Mouse (Mus musculus): Measurements from ENCODE around the gene AI413582. TPM values are rescaled to one million over a fixed set of nuclear protein-coding genes. Genes with fewer than 3 reads are reported as not detected.

AI413582 gene
- total and polyA plus RNA-seq, 2 experiments from 2014 or later = 35.0 to 85.2 TPM

DNA sequence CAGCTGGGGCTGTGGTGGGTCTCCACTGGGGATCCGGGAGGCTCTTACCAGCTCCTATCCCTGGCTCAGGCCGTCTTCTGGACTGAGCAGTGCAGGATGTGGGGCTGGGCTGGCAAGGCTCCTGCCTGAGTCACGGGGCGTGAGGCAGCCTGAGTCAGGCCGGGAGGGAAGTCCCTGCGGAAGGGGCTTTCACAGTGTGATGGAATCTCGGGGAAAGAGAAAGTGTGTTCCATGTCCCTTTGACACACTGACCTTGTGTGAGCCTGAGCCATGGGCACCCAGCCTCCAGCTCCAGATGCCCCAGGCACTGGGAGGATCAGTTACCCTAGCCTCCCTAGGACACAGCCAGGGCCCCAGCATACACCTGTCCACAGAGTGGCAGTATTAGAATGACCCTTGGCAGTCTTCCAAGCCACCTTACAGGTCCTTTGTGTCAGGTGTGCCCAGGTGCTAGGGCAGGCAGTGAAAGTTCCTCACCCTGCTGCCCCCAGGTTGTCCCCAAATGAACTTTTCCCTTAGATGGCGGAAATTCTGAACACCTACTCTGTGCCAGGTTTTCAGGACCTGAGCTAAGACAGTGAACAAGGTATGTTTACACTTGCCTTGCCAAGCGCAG lies 18.2 kb downstream of the AI413582 start:
- Histone ChIP-seq H3K9me3 (ENCODE audit: low read length) (no peaks in the 10 kb centered on the region), H3K36me3 (ENCODE audit: insufficient read depth) (no peaks in the 10 kb centered on the region), H3K4me1 (ENCODE audit: insufficient read depth) (no peaks in the 10 kb centered on the region), H3K27me3 (ENCODE audit: insufficient read depth, low read length) (no peaks in the 10 kb centered on the region), H3K4me3 (ENCODE audit: low read depth, low read length) (no peak overlapping the region), H3K9ac (no peak overlapping the region), H3K27ac (ENCODE audit: low read depth, low read length) (no peak overlapping the region), H3K4me2 (ENCODE audit: low read depth) (no peak overlapping the region)
- ATAC-seq = no peak
- WGBS = 72% methylated on average over 9 of the region's 9 CpGs
- no peak for TF ChIP-seq CTCF (IDR thresholded peaks at IDR 0.05; ENCODE audit: low read depth)
- DNase-seq = no peak

- Histone ChIP-seq H3K4me2 (ENCODE audit: low read depth) (no peak overlapping the region), H3K36me3 (ENCODE audit: insufficient read depth) (no peaks in the 10 kb centered on the region), H3K4me1 (ENCODE audit: insufficient read depth) (no peaks in the 10 kb centered on the region), H3K9me3 (ENCODE audit: low read length) (no peaks in the 10 kb centered on the region), H3K4me3 (ENCODE audit: low read depth, low read length) (no peak overlapping the region), H3K27me3 (ENCODE audit: insufficient read depth, low read length) (no peaks in the 10 kb centered on the region), H3K9ac (no peak overlapping the region), H3K27ac (ENCODE audit: low read depth, low read length) (no peak overlapping the region)
- TF ChIP-seq CTCF (IDR thresholded peaks at IDR 0.05; ENCODE audit: low read depth) = no peak
- DNase-seq = no peak
- ATAC-seq = no peak
- WGBS = 64% methylated on average over 7 of the region's 7 CpGs
These were observed 18.9 kb downstream of the AI413582 start for GRCm38 (mm10) chr17:27546574-27547085.

- Histone ChIP-seq H3K9ac (no peak overlapping the region), H3K4me3 (ENCODE audit: low read depth, low read length) (no peak overlapping the region), H3K27me3 (ENCODE audit: insufficient read depth, low read length) (no peaks in the 10 kb centered on the region), H3K27ac (ENCODE audit: low read depth, low read length) (no peak overlapping the region), H3K4me2 (ENCODE audit: low read depth) (no peak overlapping the region), H3K4me1 (ENCODE audit: insufficient read depth) (no peaks in the 10 kb centered on the region), H3K36me3 (ENCODE audit: insufficient read depth) (no peaks in the 10 kb centered on the region), H3K9me3 (ENCODE audit: low read length) (no peaks in the 10 kb centered on the region)
- no peak for ATAC-seq
- DNase-seq = no peak
- WGBS = 52% methylated on average over 12 of the region's 12 CpGs
- no peak for TF ChIP-seq CTCF (IDR thresholded peaks at IDR 0.05; ENCODE audit: low read depth)
These were observed 19.6 kb downstream of the AI413582 start for GRCm38 (mm10) chr17:27545991-27546390.

GRCm38 (mm10) chr17:27544551-27544950 lies 21.0 kb downstream of the AI413582 start:
- DNase-seq = no peak
- Histone ChIP-seq H3K4me1 (ENCODE audit: insufficient read depth) (no peaks in the 10 kb centered on the region), H3K4me3 (ENCODE audit: low read depth, low read length) (no peak overlapping the region), H3K9me3 (ENCODE audit: low read length) (no peaks in the 10 kb centered on the region), H3K4me2 (ENCODE audit: low read depth) (no peak overlapping the region), H3K27me3 (ENCODE audit: insufficient read depth, low read length) (no peaks in the 10 kb centered on the region), H3K36me3 (ENCODE audit: insufficient read depth) (no peaks in the 10 kb centered on the region), H3K9ac (no peak overlapping the region), H3K27ac (ENCODE audit: low read depth, low read length) (no peak overlapping the region)
- no peak for ATAC-seq
- WGBS = 76% methylated on average over 11 of the region's 11 CpGs
- TF ChIP-seq CTCF (IDR thresholded peaks at IDR 0.05; ENCODE audit: low read depth) = no peak

DNA sequence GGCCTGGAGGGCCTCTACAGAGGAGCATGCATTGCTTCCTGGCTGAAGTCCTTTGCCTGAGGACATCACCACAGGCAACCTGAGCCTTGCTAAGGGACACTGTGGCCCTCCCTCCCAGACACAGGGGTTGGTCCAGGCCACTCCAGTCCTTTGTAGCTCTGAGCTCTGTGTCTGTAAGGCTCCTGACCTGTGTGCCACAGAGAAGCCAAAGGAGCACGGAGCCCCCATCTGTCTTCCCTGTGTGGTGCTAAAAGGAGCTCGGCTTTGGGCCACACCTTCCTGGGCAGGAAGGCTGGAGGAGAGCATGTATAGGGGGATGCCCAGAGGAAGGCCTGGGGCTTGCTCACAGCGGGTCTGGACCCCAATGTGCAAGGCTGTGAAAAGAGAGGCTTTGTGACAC lies 23.6 kb downstream of the AI413582 start:
- Histone ChIP-seq H3K27ac (ENCODE audit: low read depth, low read length) (no peak overlapping the region), H3K36me3 (ENCODE audit: insufficient read depth) (no peaks in the 10 kb centered on the region), H3K9ac (no peak overlapping the region), H3K27me3 (ENCODE audit: insufficient read depth, low read length) (no peaks in the 10 kb centered on the region), H3K4me3 (ENCODE audit: low read depth, low read length) (no peak overlapping the region), H3K9me3 (ENCODE audit: low read length) (no peaks in the 10 kb centered on the region), H3K4me1 (ENCODE audit: insufficient read depth) (no peaks in the 10 kb centered on the region), H3K4me2 (ENCODE audit: low read depth) (no peak overlapping the region)
- TF ChIP-seq CTCF (IDR thresholded peaks at IDR 0.05; ENCODE audit: low read depth) = no peak
- 89% methylated on average over 3 of the region's 3 CpGs for WGBS
- DNase-seq (no peak), ATAC-seq (no peak)

DNA sequence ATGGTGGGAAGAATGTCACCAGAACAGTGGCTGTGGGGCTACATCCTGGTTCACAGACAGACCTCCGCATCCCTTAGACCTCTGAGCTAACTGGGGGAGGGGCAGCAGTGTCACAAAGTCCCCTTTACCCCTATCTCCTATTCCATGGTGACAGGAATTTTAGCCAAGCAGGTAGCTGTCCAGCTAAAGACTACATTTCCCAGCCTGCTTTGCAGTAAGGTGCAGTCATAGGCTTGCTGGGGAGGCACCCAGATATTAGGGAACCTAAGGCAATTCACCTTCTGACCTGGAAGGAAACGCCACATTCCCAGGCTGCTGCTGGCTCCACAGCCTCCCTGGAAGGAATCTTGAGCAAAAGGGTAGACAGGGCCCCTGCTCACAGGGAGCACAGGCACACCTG lies 24.3 kb downstream of the AI413582 start:
- H3K36me3 ChIP-seq (ENCODE audit: insufficient read depth) = no peaks in the 10 kb centered on the region

GRCm38 (mm10) chr17:27534718-27535117 lies 30.8 kb downstream of the AI413582 start:
- H3K9me3 ChIP-seq (ENCODE audit: low read length) = no peaks in the 10 kb centered on the region
- peak; percentile 100 for TF ChIP-seq CTCF (IDR thresholded peaks at IDR 0.05; ENCODE audit: low read depth)
- no peaks in the 10 kb centered on the region for H3K27me3 ChIP-seq (ENCODE audit: insufficient read depth, low read length)
- 5% methylated on average over 10 of the region's 10 CpGs for WGBS
- H3K36me3 ChIP-seq (ENCODE audit: insufficient read depth) = no peaks in the 10 kb centered on the region
- no peak overlapping the region for H3K27ac ChIP-seq (ENCODE audit: low read depth, low read length)
- peak; percentile 92 for DNase-seq
- H3K4me2 ChIP-seq (ENCODE audit: low read depth) = no peak overlapping the region
- H3K9ac ChIP-seq = no peak overlapping the region
- peak; percentile 79 for ATAC-seq
- no peaks in the 10 kb centered on the region for H3K4me1 ChIP-seq (ENCODE audit: insufficient read depth)
- no peak overlapping the region for H3K4me3 ChIP-seq (ENCODE audit: low read depth, low read length)

More for the DNA sequence above, 24.3 kb downstream of the AI413582 start:
- H3K4me3 ChIP-seq (ENCODE audit: low read depth, low read length) = no peak overlapping the region
- TF ChIP-seq CTCF (IDR thresholded peaks at IDR 0.05; ENCODE audit: low read depth) = no peak
- H3K4me1 ChIP-seq (ENCODE audit: insufficient read depth) = no peaks in the 10 kb centered on the region
- no peaks in the 10 kb centered on the region for H3K9me3 ChIP-seq (ENCODE audit: low read length)
- H3K9ac ChIP-seq = no peak overlapping the region
- H3K27me3 ChIP-seq (ENCODE audit: insufficient read depth, low read length) = no peaks in the 10 kb centered on the region
- ATAC-seq (no peak), DNase-seq (no peak)
- H3K4me2 ChIP-seq (ENCODE audit: low read depth) = no peak overlapping the region
- WGBS = 83% methylated on average over 2 of the region's 2 CpGs
- no peak overlapping the region for H3K27ac ChIP-seq (ENCODE audit: low read depth, low read length)
